Mouse (Mus musculus) cerebellum, adult 2 months (tissue): ENCODE data around the gene Pdzd2. TPM values are rescaled to one million over a fixed set of nuclear protein-coding genes. Genes with fewer than 3 reads are reported as not detected.
A peak's percentile ranks its signal among the peaks of the same experiment; 100 is the strongest.

ENCODE experiments used
- DNase-seq, 2 experiments: peaks; one replicate each; pipeline ENCODE4 v3.0.0; 2021
- H3K27ac ChIP-seq: fragments of 200-500 bp; 2 replicates; pipeline ENCODE4 v1.5.1; 2012; ENCODE audit warnings: low read length, control low read depth, inconsistent platforms; ENCODE audit not compliant: insufficient read depth
- H3K27me3 ChIP-seq: fragments of 200-500 bp; 2 replicates; pipeline ENCODE4 v1.6.1; 2012; ENCODE audit warnings: inconsistent platforms, mild to moderate bottlenecking, low read length, moderate library complexity; ENCODE audit not compliant: control insufficient read depth, insufficient read depth
- H3K4me1 ChIP-seq: fragments of 200-500 bp; 2 replicates; pipeline ENCODE4 v1.6.1; 2011; ENCODE audit warnings: low read length; ENCODE audit not compliant: control insufficient read depth, insufficient read depth
- H3K4me3 ChIP-seq: fragments of 200-500 bp; replicated peaks from 2 replicates; pipeline ENCODE3; 2011; ENCODE audit warnings: mild to moderate bottlenecking, low read depth, low read length, control low read depth; ENCODE audit not compliant: insufficient read depth
- CTCF ChIP-seq: fragments of 200-500 bp; IDR thresholded peaks from 2 replicates; pipeline ENCODE4 v1.5.1; 2011; ENCODE audit warnings: low read depth, mild to moderate bottlenecking, control low read depth, low read length, moderate library complexity, borderline replicate concordance; ENCODE audit not compliant: insufficient read depth
- POLR2A ChIP-seq: fragments of 200-500 bp; IDR thresholded peaks from 2 replicates; pipeline ENCODE4 v1.6.1; 2011; ENCODE audit warnings: low read length, control low read depth, borderline replicate concordance; ENCODE audit not compliant: insufficient read depth
- WGBS: fragments of 180-500 bp; shearing (Covaris S2); methylation state at CpG from one replicate; pipeline ENCODE4 v1.1.7; 2018; 5-methylcytosine and 5-hydroxymethylcytosine counted together
- polyA plus RNA-seq: library from polyadenylated mRNA; depleted of rRNA; stranded (reverse); fragments of >200 nt; gene quantifications from 2 replicates; pipeline ENCODE4 v1.2.3, GENCODE M21; 2012

Pdzd2 gene
- polyA plus RNA-seq, 1 experiment = 6.3 TPM

- H3K27me3 ChIP-seq = no peaks in the 10 kb centered on the region
- DNase-seq = no peak
- WGBS = 100% methylated on average over 2 of the region's 2 CpGs
- no peak overlapping the region for H3K4me3 ChIP-seq
- H3K4me1 ChIP-seq = peaks cover 15% of the 10 kb centered on the region; the same call in 1 of the 2 replicates
- no peak overlapping the region for H3K27ac ChIP-seq
- TF ChIP-seq POLR2A (no peak), CTCF (no peak)
Measured at GRCm38 (mm10) chr15:12453343-12453742, 286.4 kb downstream of the Pdzd2 start.

- 20% methylated on average over 6 of the region's 6 CpGs for WGBS
- no peak overlapping the region for H3K4me3 ChIP-seq
- H3K27ac ChIP-seq = peak overlapping the region; percentile 89
- TF ChIP-seq POLR2A (no peak), CTCF (no peak)
- no peaks in the 10 kb centered on the region for H3K27me3 ChIP-seq
- peaks cover 15% of the 10 kb centered on the region; the same call in 1 of the 2 replicates for H3K4me1 ChIP-seq
- peak; percentile 34 to 71 for DNase-seq
Measured at GRCm38 (mm10) chr15:12452141-12452995, 287.4 kb downstream of the Pdzd2 start.

GRCm38 (mm10) chr15:12451448-12451847 lies 288.3 kb downstream of the Pdzd2 start:
- peak; percentile 70 to 86 for DNase-seq
- H3K27ac ChIP-seq = peak overlapping the region; percentile 89
- 12% methylated on average over 4 of the region's 4 CpGs for WGBS
- H3K4me3 ChIP-seq = no peak overlapping the region
- no peaks in the 10 kb centered on the region for H3K27me3 ChIP-seq
- H3K4me1 ChIP-seq = peaks cover 15% of the 10 kb centered on the region; the same call in 1 of the 2 replicates
- TF ChIP-seq POLR2A = peak; percentile 37; the same call in 1 of the 2 replicates
- no peak for TF ChIP-seq CTCF

GRCm38 (mm10) chr15:12450790-12451189 lies 288.9 kb downstream of the Pdzd2 start:
- 94% methylated on average over 6 of the region's 6 CpGs for WGBS
- Histone ChIP-seq H3K4me3 (no peak overlapping the region), H3K4me1 (peaks cover 15% of the 10 kb centered on the region; the same call in 1 of the 2 replicates), H3K27me3 (no peaks in the 10 kb centered on the region), H3K27ac (peak overlapping the region; percentile 89)
- peak in 1 of 2 experiments; percentile 11 for DNase-seq
- no peak for TF ChIP-seq CTCF

- H3K27ac ChIP-seq = no peak overlapping the region
- H3K4me3 ChIP-seq = no peak overlapping the region
- WGBS = 92% methylated on average over 2 of the region's 2 CpGs
- no peaks in the 10 kb centered on the region for H3K27me3 ChIP-seq
- H3K4me1 ChIP-seq = peaks cover 15% of the 10 kb centered on the region; the same call in 1 of the 2 replicates
- TF ChIP-seq CTCF (no peak), POLR2A (no peak)
- DNase-seq = no peak
Measured at GRCm38 (mm10) chr15:12449321-12449720, 290.4 kb downstream of the Pdzd2 start.

GRCm38 (mm10) chr15:12447021-12447434 lies 292.7 kb downstream of the Pdzd2 start:
- H3K27me3 ChIP-seq = no peaks in the 10 kb centered on the region
- H3K4me3 ChIP-seq = no peak overlapping the region
- WGBS = 69% methylated on average over 10 of the region's 10 CpGs
- DNase-seq = no peak
- peaks cover 10% of the 10 kb centered on the region; the same call in 1 of the 2 replicates for H3K4me1 ChIP-seq
- no peak overlapping the region for H3K27ac ChIP-seq
- TF ChIP-seq POLR2A (no peak), CTCF (no peak)

- Histone ChIP-seq H3K27ac (no peak overlapping the region), H3K4me1 (no peaks in the 10 kb centered on the region), H3K27me3 (no peaks in the 10 kb centered on the region), H3K4me3 (no peak overlapping the region)
- TF ChIP-seq POLR2A (no peak), CTCF (no peak)
- DNase-seq = no peak
- 59% methylated on average over 5 of the region's 5 CpGs for WGBS
Measured at GRCm38 (mm10) chr15:12444551-12444950, 295.2 kb downstream of the Pdzd2 start.

- TF ChIP-seq CTCF = no peak
- TF ChIP-seq POLR2A = no peak
- peak; percentile 15 to 29 for DNase-seq
- 31% methylated on average over 6 of the region's 6 CpGs for whole genome bisulfite sequencing
- Histone ChIP-seq H3K27ac (no peak overlapping the region), H3K27me3 (no peaks in the 10 kb centered on the region), H3K4me1 (no peaks in the 10 kb centered on the region), H3K4me3 (no peak overlapping the region)
Measured at GRCm38 (mm10) chr15:12439351-12439751, 300.4 kb downstream of the Pdzd2 start.
